Mouse (Mus musculus) liver, embryonic 14.5 days (tissue): ENCODE results near the gene Gm10663. TPM values are rescaled to one million over a fixed set of nuclear protein-coding genes. Genes with fewer than 3 reads are reported as not detected.

Experiments used
- ATAC-seq: fragments of 200-750 bp; cut with Nextera tagmentation; 2 replicates; pipeline ENCODE4 v1.8.0; 2017; ENCODE audit warnings: moderate number of reproducible peaks, mild to moderate bottlenecking, moderate library complexity; ENCODE audit not compliant: insufficient read depth
- DNase-seq, 3 experiments: peaks; one replicate each; pipeline ENCODE4 v3.0.0-alpha.2; 2012 to 2013; ENCODE audit warnings: low read depth in 3 of 3, low spot score in 3 of 3
- H3K27ac ChIP-seq: fragments of 300-500 bp; sonication (generic); 2 replicates; pipeline ENCODE4 v1.5.1; 2014; ENCODE audit warnings: moderate library complexity, mild to moderate bottlenecking, control low read depth, inconsistent platforms
- H3K27me3 ChIP-seq: fragments of 300-500 bp; sonication (generic); 2 replicates; pipeline ENCODE4 v1.6.1; 2014; ENCODE audit warnings: mild to moderate bottlenecking, low read length, moderate library complexity; ENCODE audit not compliant: control insufficient read depth, insufficient read depth
- H3K36me3 ChIP-seq: fragments of 300-500 bp; sonication (generic); replicated peaks from 2 replicates; pipeline ENCODE4 v1.6.1; 2014; ENCODE audit warnings: low read depth; ENCODE audit not compliant: control insufficient read depth, insufficient read depth
- H3K4me1 ChIP-seq, 2 experiments: fragments of 200-500 bp in 1 of 2; fragments of 300-500 bp in 1 of 2; sonication (generic) in 1 of 2; replicated peaks; 2 replicates each; pipeline ENCODE4 v1.6.1; 2012 to 2014; ENCODE audit warnings: antibody characterized with exemption in 1 of 2, inconsistent platforms in 1 of 2, low read length in 1 of 2; ENCODE audit not compliant: control insufficient read depth in 2 of 2, insufficient read depth in 2 of 2
- H3K4me2 ChIP-seq: fragments of 300-500 bp; sonication (generic); 2 replicates; pipeline ENCODE4 v1.6.1; 2014; ENCODE audit warnings: low read depth, mild to moderate bottlenecking, control low read depth, moderate library complexity
- H3K4me3 ChIP-seq, 2 experiments: fragments of 200-500 bp in 1 of 2; fragments of 300-500 bp in 1 of 2; sonication (generic) in 1 of 2; 2 replicates each; pipeline ENCODE4 v1.5.1; 2012 to 2014; ENCODE audit warnings: low read depth in 2 of 2, low read length in 2 of 2, mild to moderate bottlenecking in 2 of 2, control low read depth in 1 of 2, inconsistent platforms in 1 of 2, moderate library complexity in 1 of 2; ENCODE audit not compliant: insufficient read depth in 1 of 2
- H3K9ac ChIP-seq: fragments of 300-500 bp; sonication (generic); replicated peaks from 2 replicates; pipeline ENCODE4 v1.6.1; 2014; ENCODE audit warnings: mild to moderate bottlenecking, control low read depth, moderate library complexity
- H3K9me3 ChIP-seq: fragments of 300-500 bp; sonication (generic); 2 replicates; pipeline ENCODE4 v1.6.1; 2016; ENCODE audit warnings: low read length, mixed read lengths; ENCODE audit not compliant: control insufficient read depth
- CTCF ChIP-seq: IDR thresholded peaks from 2 replicates; pipeline ENCODE4 v1.5.1; 2016; ENCODE audit warnings: antibody characterized with exemption, low read depth, control low read depth
- EP300 ChIP-seq: IDR thresholded peaks from 2 replicates; pipeline ENCODE4 v1.6.1; 2016; ENCODE audit warnings: antibody characterized with exemption, low read depth
- WGBS: fragments of 180-500 bp; shearing (Covaris S2); extraction: QIAGEN DNeasy Blood & Tissue Kit; methylation state at CpG from one replicate; pipeline ENCODE4 v1.1.7; 2014; ENCODE audit not compliant: insufficient replicate concordance; 5-methylcytosine and 5-hydroxymethylcytosine counted together
- polyA plus RNA-seq, 2 experiments: library from polyadenylated mRNA; depleted of rRNA in 1 of 2; stranded (reverse) in 1 of 2; unstranded in 1 of 2; fragments of >200 nt; fragmentation: Nextera tagmentation in 1 of 2; extraction: Ambion mirVana in 1 of 2; gene quantifications; 2 replicates each; pipeline versions ENCODE4 v1.2.1 to v1.2.3; 2012 to 2014

The Gm10663 gene
- polyA plus RNA-seq, 2 experiments = not detected

DNA sequence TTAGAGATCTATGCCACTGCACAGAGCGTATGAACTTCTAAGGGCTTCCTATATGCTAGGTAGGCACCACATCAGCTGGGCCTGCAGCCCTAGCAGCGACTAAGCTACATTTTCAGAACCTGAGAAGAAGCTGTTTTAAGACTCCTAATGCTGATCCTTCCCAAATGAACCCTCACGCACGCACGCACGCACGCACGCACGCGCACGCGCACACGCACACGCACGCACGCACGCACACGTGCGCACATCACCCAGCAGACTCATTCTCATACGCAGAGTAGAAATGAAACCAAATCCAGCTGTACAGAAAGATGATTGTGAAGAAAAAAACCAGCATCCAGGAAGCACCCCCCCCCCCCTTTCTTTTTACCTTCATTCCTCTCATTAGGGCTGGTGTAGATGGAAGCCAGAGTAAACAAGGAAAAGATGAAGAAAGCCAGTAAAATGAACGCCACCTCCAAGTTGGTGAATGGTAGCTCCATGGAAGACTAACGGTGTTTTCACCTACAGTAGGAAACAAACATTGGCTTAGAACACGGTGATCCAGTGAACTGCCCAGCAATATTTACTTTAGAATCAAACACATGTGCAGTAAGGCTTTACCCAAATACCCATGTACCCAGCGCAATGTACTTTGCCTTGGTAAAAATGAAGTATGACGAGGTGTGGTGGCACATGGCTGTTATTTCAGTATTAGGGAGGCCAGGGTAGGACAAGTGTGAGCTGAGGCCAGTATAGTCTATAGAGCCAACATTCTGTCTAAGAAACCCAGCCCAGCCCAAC is 33.3 kb downstream of the Gm10663 start:
- no peak overlapping the region for H3K4me3 ChIP-seq
- 81% methylated on average over 25 of the region's 25 CpGs for WGBS
- ATAC-seq (no peak), DNase-seq (no peak)
- H3K4me2 ChIP-seq = no peak overlapping the region
- no peaks in the 10 kb centered on the region for H3K36me3 ChIP-seq
- H3K27me3 ChIP-seq = no peaks in the 10 kb centered on the region
- no peak overlapping the region for H3K27ac ChIP-seq
- H3K9me3 ChIP-seq = no peaks in the 10 kb centered on the region
- H3K9ac ChIP-seq = no peak overlapping the region
- no peaks in the 10 kb centered on the region for H3K4me1 ChIP-seq
- TF ChIP-seq EP300 (no peak), CTCF (no peak)

DNA sequence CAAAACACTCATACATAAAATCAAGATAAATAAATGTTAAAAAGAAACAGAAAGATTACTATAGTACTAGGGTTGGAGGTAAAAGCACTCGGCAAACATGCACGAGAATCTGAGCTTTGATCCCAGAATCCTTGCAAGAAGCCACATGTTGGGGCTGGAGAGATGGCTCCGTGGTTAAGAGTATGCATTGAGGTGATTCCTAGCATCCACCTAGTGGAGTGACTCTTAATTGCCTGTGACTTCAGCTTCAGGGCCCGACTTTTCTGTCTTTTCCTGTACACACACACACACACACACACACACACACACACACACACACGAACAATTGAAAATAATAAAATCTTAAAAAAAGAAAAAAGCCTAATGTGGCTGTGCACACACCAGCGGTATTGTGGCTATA is 34.1 kb downstream of the Gm10663 start:
- ATAC-seq (no peak), DNase-seq (no peak)
- no peak overlapping the region for H3K4me3 ChIP-seq
- WGBS = 48% methylated on average over 6 of the region's 6 CpGs
- H3K4me2 ChIP-seq = no peak overlapping the region
- no peaks in the 10 kb centered on the region for H3K4me1 ChIP-seq
- H3K9me3 ChIP-seq = no peaks in the 10 kb centered on the region
- H3K27me3 ChIP-seq = no peaks in the 10 kb centered on the region
- TF ChIP-seq CTCF (no peak), EP300 (no peak)
- H3K27ac ChIP-seq = no peak overlapping the region
- H3K9ac ChIP-seq = no peak overlapping the region
- H3K36me3 ChIP-seq = no peaks in the 10 kb centered on the region

DNA sequence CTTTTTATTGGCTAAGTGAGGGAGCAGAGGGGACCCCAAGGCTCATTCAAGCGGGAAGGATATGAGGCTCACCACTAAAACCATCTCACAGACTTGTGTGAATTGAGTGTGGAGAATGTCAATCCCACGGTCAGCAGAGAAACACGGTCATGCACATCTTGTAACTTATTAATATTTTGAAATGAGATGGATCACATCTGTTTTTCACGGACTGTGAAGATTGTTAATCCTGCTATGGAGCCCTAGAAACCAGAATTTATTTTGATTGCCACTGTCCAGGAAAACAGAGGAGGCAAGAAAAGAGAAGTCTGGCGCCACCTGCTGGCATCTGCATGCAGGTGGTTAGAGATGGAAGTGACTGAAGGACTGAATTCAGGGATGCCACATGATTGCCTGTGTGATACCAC is 35.5 kb downstream of the Gm10663 start:
- Histone ChIP-seq H3K4me1 (no peaks in the 10 kb centered on the region), H3K36me3 (no peaks in the 10 kb centered on the region), H3K4me3 (no peak overlapping the region), H3K9ac (no peak overlapping the region), H3K9me3 (no peaks in the 10 kb centered on the region), H3K4me2 (no peak overlapping the region), H3K27me3 (no peaks in the 10 kb centered on the region), H3K27ac (no peak overlapping the region)
- no peak for TF ChIP-seq EP300
- TF ChIP-seq CTCF = peak; percentile 73
- DNase-seq (peak; percentile 5 to 25 (median 16)), ATAC-seq (no peak)
- 34% methylated on average over 5 of the region's 5 CpGs for WGBS

DNA sequence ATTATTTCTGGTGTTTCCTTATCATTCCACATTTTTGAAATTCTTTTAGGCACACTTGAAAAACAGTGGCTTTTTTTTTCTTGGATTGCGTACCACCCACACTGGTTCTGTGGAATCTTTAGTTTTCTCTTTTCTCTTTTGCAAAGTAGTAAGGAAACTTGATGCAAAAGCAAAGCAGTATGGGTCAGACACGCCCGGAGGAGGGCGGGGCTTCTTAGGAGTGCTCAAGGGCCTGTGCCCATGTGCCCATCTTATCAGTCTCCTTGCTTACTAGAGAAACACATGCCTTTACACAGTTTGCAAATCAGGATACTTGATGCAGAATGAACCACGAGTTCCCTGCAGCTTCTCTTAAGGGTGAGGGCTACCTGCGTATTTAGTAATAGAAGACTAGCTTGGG is 37.3 kb downstream of the Gm10663 start:
- no peaks in the 10 kb centered on the region for H3K27me3 ChIP-seq
- no peak overlapping the region for H3K4me3 ChIP-seq
- TF ChIP-seq CTCF = no peak
- no peak for TF ChIP-seq EP300
- no peaks in the 10 kb centered on the region for H3K4me1 ChIP-seq
- H3K9me3 ChIP-seq = no peaks in the 10 kb centered on the region
- no peak overlapping the region for H3K9ac ChIP-seq
- WGBS = 62% methylated on average over 6 of the region's 6 CpGs
- DNase-seq = no peak
- H3K27ac ChIP-seq = no peak overlapping the region
- no peak for ATAC-seq
- no peaks in the 10 kb centered on the region for H3K36me3 ChIP-seq
- no peak overlapping the region for H3K4me2 ChIP-seq

DNA sequence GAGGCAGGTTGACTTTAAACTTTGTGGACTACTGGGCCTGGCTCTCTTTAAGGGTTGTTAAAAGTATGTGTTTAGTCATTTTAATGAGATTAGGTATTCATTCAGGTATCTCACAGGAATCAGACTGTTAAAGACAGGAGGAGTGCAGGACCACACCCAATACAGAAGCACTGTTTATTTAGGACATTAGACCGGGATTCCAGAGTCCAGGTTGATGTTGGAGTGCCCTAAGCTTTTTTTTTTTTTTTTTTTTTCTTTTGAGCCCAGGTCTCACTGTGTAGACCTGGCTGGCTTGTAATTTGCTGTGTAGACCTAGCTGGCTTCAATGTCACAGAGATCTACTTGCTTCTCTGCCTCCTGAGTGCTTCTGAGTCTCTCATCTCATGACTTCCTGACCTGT is 51.2 kb downstream of the Gm10663 start:
- Histone ChIP-seq H3K27ac (no peak overlapping the region), H3K9me3 (no peaks in the 10 kb centered on the region), H3K4me3 (no peak overlapping the region), H3K9ac (no peak overlapping the region), H3K4me2 (no peak overlapping the region), H3K27me3 (no peaks in the 10 kb centered on the region), H3K4me1 (no peaks in the 10 kb centered on the region), H3K36me3 (no peaks in the 10 kb centered on the region)
- no peak for DNase-seq
- ATAC-seq = no peak
- TF ChIP-seq CTCF = no peak
- TF ChIP-seq EP300 = no peak
- WGBS = 44% methylated on average over 1 of the region's 1 CpGs
